Mouse (Mus musculus) ES-Bruce4 (cell line): ENCODE measurements around the gene S1pr4. TPM values are rescaled to one million over a fixed set of nuclear protein-coding genes. Genes with fewer than 3 reads are reported as not detected.

Experiments
- H3K27ac ChIP-seq: 2 replicates; pipeline ENCODE4 v1.5.1; 2012; ENCODE audit warnings: low read length, inconsistent platforms; ENCODE audit not compliant: insufficient read depth
- H3K27me3 ChIP-seq: 2 replicates; pipeline ENCODE4 v1.6.1; 2012; ENCODE audit warnings: mild to moderate bottlenecking, low read length, inconsistent platforms; ENCODE audit not compliant: control insufficient read depth, poor library complexity, insufficient read depth, severe bottlenecking
- H3K36me3 ChIP-seq: 2 replicates; pipeline ENCODE4 v1.6.1; 2012; ENCODE audit warnings: inconsistent platforms, mild to moderate bottlenecking, low read length, moderate library complexity; ENCODE audit not compliant: control insufficient read depth, poor library complexity, insufficient read depth, severe bottlenecking
- H3K4me1 ChIP-seq: one replicate; pipeline ENCODE4 v1.8.1; 2011; ENCODE audit warnings: low read length; ENCODE audit not compliant: control insufficient read depth, insufficient read depth
- H3K4me3 ChIP-seq: 2 replicates; pipeline ENCODE4 v1.5.1; 2011; ENCODE audit warnings: low read depth, mild to moderate bottlenecking, low read length
- H3K9ac ChIP-seq: 2 replicates; pipeline ENCODE4 v1.6.1; 2012; ENCODE audit warnings: low read depth, mild to moderate bottlenecking, inconsistent platforms; ENCODE audit not compliant: poor library complexity, severe bottlenecking
- H3K9me3 ChIP-seq: replicated peaks from 2 replicates; pipeline ENCODE4 v1.6.1; 2012; ENCODE audit warnings: mild to moderate bottlenecking, low read length, inconsistent platforms; ENCODE audit not compliant: control insufficient read depth, poor library complexity, insufficient read depth, severe bottlenecking
- CTCF ChIP-seq: IDR thresholded peaks from one replicate; pipeline ENCODE4 v1.8.1; 2011; ENCODE audit warnings: low read depth, low read length
- EP300 ChIP-seq: IDR thresholded peaks from 2 replicates; pipeline ENCODE4 v1.6.1; 2011; ENCODE audit warnings: low read depth, low read length; ENCODE audit not compliant: insufficient read depth
- POLR2A ChIP-seq: IDR thresholded peaks from one replicate; pipeline ENCODE4 v1.8.1; 2011; ENCODE audit warnings: low read length; ENCODE audit not compliant: insufficient read depth
- polyA plus RNA-seq: library from polyadenylated mRNA; stranded (reverse); fragments of >200 nt; gene quantifications from 2 replicates; pipeline ENCODE4 v1.2.4, GENCODE M21; 2011; ENCODE audit warnings: low read depth; ENCODE audit not compliant: missing spikeins, insufficient read depth, insufficient read length

The S1pr4 gene
- polyA plus RNA-seq, 1 experiment: 0.49 TPM

- Histone ChIP-seq H3K4me3 (no peak overlapping the region), H3K9me3 (no peaks in the 10 kb centered on the region), H3K27ac (no peak overlapping the region), H3K4me1 (no peaks in the 10 kb centered on the region), H3K27me3 (no peaks in the 10 kb centered on the region), H3K9ac (no peak overlapping the region), H3K36me3 (no peaks in the 10 kb centered on the region)
- TF ChIP-seq POLR2A (no peak), CTCF (no peak), EP300 (no peak)
These were observed 32.2 kb downstream of the S1pr4 start for GRCm38 (mm10) chr10:81467670-81468235.

GRCm38 (mm10) chr10:81466881-81467280 lies 33.1 kb downstream of the S1pr4 start:
- Histone ChIP-seq H3K4me1 (no peaks in the 10 kb centered on the region), H3K27ac (no peak overlapping the region), H3K4me3 (no peak overlapping the region), H3K27me3 (no peaks in the 10 kb centered on the region), H3K9me3 (no peaks in the 10 kb centered on the region), H3K36me3 (no peaks in the 10 kb centered on the region), H3K9ac (no peak overlapping the region)
- TF ChIP-seq CTCF: no peak
- TF ChIP-seq POLR2A: no peak
- no peak for TF ChIP-seq EP300

GRCm38 (mm10) chr10:81466066-81466465 lies 33.9 kb downstream of the S1pr4 start:
- no peaks in the 10 kb centered on the region for H3K27me3 ChIP-seq
- H3K9me3 ChIP-seq: no peaks in the 10 kb centered on the region
- H3K27ac ChIP-seq: peak overlapping the region; percentile 6
- no peaks in the 10 kb centered on the region for H3K4me1 ChIP-seq
- TF ChIP-seq POLR2A: no peak
- TF ChIP-seq CTCF: no peak
- TF ChIP-seq EP300: no peak
- H3K36me3 ChIP-seq: no peaks in the 10 kb centered on the region
- H3K4me3 ChIP-seq: no peak overlapping the region
- H3K9ac ChIP-seq: no peak overlapping the region

DNA sequence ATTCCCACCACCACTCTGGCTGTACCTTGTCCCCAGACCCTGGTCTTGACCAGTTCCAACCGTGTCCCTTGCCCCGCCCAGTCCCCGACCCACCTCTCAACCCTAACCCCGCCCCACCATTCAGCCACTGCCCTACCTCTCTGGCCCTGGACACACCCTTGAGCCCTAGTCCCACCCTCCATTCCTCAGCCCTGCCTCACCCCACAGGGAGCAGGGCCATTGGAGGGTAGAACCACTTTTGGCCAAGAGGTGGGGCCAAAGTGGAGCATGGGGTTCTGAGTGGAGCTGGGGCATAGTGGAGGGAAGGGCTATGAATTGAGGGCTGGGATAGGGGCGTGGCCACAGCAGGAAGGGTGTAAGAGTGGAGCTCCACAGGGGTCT lies 34.7 kb downstream of the S1pr4 start:
- peak overlapping the region; percentile 55 for H3K4me3 ChIP-seq
- peak overlapping the region; percentile 14; the same call in 1 of the 2 replicates for H3K27ac ChIP-seq
- TF ChIP-seq CTCF (no peak), EP300 (no peak), POLR2A (no peak)

GRCm38 (mm10) chr10:81464405-81465264 lies 35.3 kb downstream of the S1pr4 start:
- peak overlapping the region; percentile 26; the same call in 1 of the 2 replicates for H3K9ac ChIP-seq
- H3K27me3 ChIP-seq: no peaks in the 10 kb centered on the region
- TF ChIP-seq CTCF: no peak
- TF ChIP-seq POLR2A: no peak
- TF ChIP-seq EP300: no peak
- H3K27ac ChIP-seq: peak overlapping the region; percentile 14; the same call in 1 of the 2 replicates
- H3K4me3 ChIP-seq: peak overlapping the region; percentile 60
- no peaks in the 10 kb centered on the region for H3K36me3 ChIP-seq
- H3K4me1 ChIP-seq: no peaks in the 10 kb centered on the region
- no peaks in the 10 kb centered on the region for H3K9me3 ChIP-seq

More for the DNA sequence above, 34.7 kb downstream of the S1pr4 start:
- Histone ChIP-seq H3K36me3 (no peaks in the 10 kb centered on the region), H3K9ac (no peak overlapping the region), H3K4me1 (no peaks in the 10 kb centered on the region), H3K9me3 (no peaks in the 10 kb centered on the region), H3K27me3 (no peaks in the 10 kb centered on the region)

DNA sequence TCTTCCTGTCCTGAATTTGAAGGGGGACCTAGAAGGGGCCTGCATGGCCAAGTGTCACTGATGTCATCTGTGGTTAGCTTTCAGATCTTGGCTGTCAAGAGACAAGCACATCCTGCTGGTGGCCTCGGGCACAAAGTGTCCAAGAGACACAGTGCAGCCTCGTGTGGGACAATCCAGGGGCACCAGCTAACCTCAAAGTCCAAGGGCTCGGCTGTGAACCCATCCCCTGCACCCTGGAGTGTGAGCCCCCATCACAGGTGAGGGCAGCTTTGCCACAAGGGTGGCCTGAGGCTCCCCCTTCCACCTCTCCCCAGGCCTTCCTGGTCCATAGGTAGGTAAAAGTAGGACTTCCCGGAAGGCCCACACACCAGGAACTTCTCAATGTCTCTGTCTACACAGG lies 36.4 kb downstream of the S1pr4 start:
- Histone ChIP-seq H3K27ac (no peak overlapping the region), H3K27me3 (no peaks in the 10 kb centered on the region), H3K4me3 (peak overlapping the region; percentile 60; the same call in 1 of the 2 replicates), H3K9ac (peak overlapping the region; percentile 26; the same call in 1 of the 2 replicates), H3K36me3 (no peaks in the 10 kb centered on the region), H3K4me1 (no peaks in the 10 kb centered on the region), H3K9me3 (no peaks in the 10 kb centered on the region)
- TF ChIP-seq EP300 (no peak), POLR2A (no peak), CTCF (no peak)
